Mouse (Mus musculus) Patski (cell line): ENCODE measurements around the gene Acvrl1. TPM values are rescaled to one million over a fixed set of nuclear protein-coding genes. Genes with fewer than 3 reads are reported as not detected.

ENCODE experiments used
- ATAC-seq: fragments of 100-300 bp; one replicate; pipeline ENCODE4 v1.8.0; 2021
- CTCF ChIA-PET: fragments of 350-600 bp; sonication (Branson Sonifier 250); formaldehyde crosslinking; loops from one replicate; lab custom pipeline; 2022; ENCODE audit warnings: inconsistent platforms; lab: Charles Lee
- POLR2A ChIA-PET: fragments of 350-600 bp; sonication (Branson Sonifier 250); formaldehyde crosslinking; loops from one replicate; lab custom pipeline; 2022; ENCODE audit warnings: antibody characterized with exemption, inconsistent platforms; lab: Charles Lee
- DNase-seq: peaks from one replicate; pipeline ENCODE4 v3.0.0-alpha.2; 2011; ENCODE audit warnings: low read depth, low spot score
- H3K27me3 ChIP-seq: fragments of 371-371 bp; one replicate; pipeline ENCODE4 v1.5.1; 2021
- CTCF ChIP-seq: fragments of 100-300 bp; IDR thresholded peaks from one replicate; pipeline ENCODE4 v1.5.1; 2021
- in situ Hi-C: fragments of 300-500 bp; cut with MboI; formaldehyde crosslinking; loops from 3 replicates; pipeline ENCODE4 v1.11.1; 2018; ENCODE audit warnings: low pct_unique_long_range_greater_than_20kb, mixed read lengths
- polyA plus RNA-seq: library from polyadenylated mRNA; unstranded; gene quantifications from one replicate; pipeline ENCODE4 v1.2.3, GENCODE M21; 2021

Acvrl1 gene
- polyA plus RNA-seq, 1 experiment from 2014 or later, result not detected

GRCm38 (mm10) chr15:101147910-101148273, 19.6 kb downstream of the Acvrl1 start:
- ATAC-seq (no peak), DNase-seq (no peak)
- ChIA-PET POLR2A (interaction anchor here (1.2 to 1.3 kb wide), 2 partner anchors 16 to 27 kb away, joined by 3 read pairs; no protein-coding TSS in a partner anchor), CTCF (interaction anchor here (0.7 to 2.1 kb wide), 10 partner anchors 10 to 136 kb away, joined by 3 to 8 read pairs (median 3); partner anchors contain the start of gene Atg101)
- H3K27me3 ChIP-seq, result no peaks in the 10 kb centered on the region
- TF ChIP-seq CTCF, result no peak
- in situ Hi-C loops, result loop anchor here (10.0 kb wide), 1 partner anchor 47 kb away; no protein-coding TSS in a partner anchor

GRCm38 (mm10) chr15:101148604-101149003, 20.3 kb downstream of the Acvrl1 start:
- in situ Hi-C loops, result loop anchor here (10.0 kb wide), 1 partner anchor 46 kb away; no protein-coding TSS in a partner anchor
- POLR2A ChIA-PET, result interaction anchor here (1.2 kb wide), 1 partner anchor 15 kb away, joined by 3 read pairs; no protein-coding TSS in a partner anchor
- ATAC-seq, result no peak

GRCm38 (mm10) chr15:101151409-101152261, 23.3 kb downstream of the Acvrl1 start:
- DNase-seq (no peak), ATAC-seq (no peak)
- POLR2A ChIA-PET, result interaction anchor here (1.1 kb wide), 1 partner anchor 12 kb away, joined by 4 read pairs; no protein-coding TSS in a partner anchor
- CTCF ChIA-PET, result interaction anchor here (0.6 to 1.2 kb wide), 3 partner anchors 21 to 46 kb away, joined by 3 read pairs; no protein-coding TSS in a partner anchor
- TF ChIP-seq CTCF, result no peak
- in situ Hi-C loops, result no loop called here
- H3K27me3 ChIP-seq, result no peaks in the 10 kb centered on the region

More at GRCm38 (mm10) chr15:101148604-101149003, 20.3 kb downstream of the Acvrl1 start:
- CTCF ChIA-PET, result interaction anchor here (0.7 to 2.1 kb wide), 10 partner anchors 9 to 135 kb away, joined by 3 to 8 read pairs (median 3); partner anchors contain the start of gene Atg101
- peak; percentile 57 for TF ChIP-seq CTCF
- no peak for DNase-seq
- no peaks in the 10 kb centered on the region for H3K27me3 ChIP-seq

GRCm38 (mm10) chr15:101154700-101155616, 26.6 kb downstream of the Acvrl1 start:
- ChIA-PET POLR2A (no interaction called here), CTCF (no interaction called here)
- no peak for TF ChIP-seq CTCF
- ATAC-seq, result no peak
- no peaks in the 10 kb centered on the region for H3K27me3 ChIP-seq
- in situ Hi-C loops, result no loop called here
- no peak for DNase-seq

- no peak for ATAC-seq
- in situ Hi-C loops, result no loop called here
- ChIA-PET POLR2A (no interaction called here), CTCF (no interaction called here)
- TF ChIP-seq CTCF, result no peak
- no peak for DNase-seq
- H3K27me3 ChIP-seq, result no peaks in the 10 kb centered on the region
These were observed 31.8 kb downstream of the Acvrl1 start for GRCm38 (mm10) chr15:101160128-101160527.

GRCm38 (mm10) chr15:101160591-101160990, 32.3 kb downstream of the Acvrl1 start:
- POLR2A ChIA-PET, result interaction anchor here (0.6 kb wide), 1 partner anchor 11 kb away, joined by 3 read pairs; no protein-coding TSS in a partner anchor
- ATAC-seq, result no peak
- CTCF ChIA-PET, result no interaction called here
- no peak for TF ChIP-seq CTCF
- no peak for DNase-seq
- H3K27me3 ChIP-seq, result no peaks in the 10 kb centered on the region
- in situ Hi-C loops, result no loop called here

GRCm38 (mm10) chr15:101161534-101161933, 33.2 kb downstream of the Acvrl1 start:
- ChIA-PET CTCF (no interaction called here), POLR2A (no interaction called here)
- no peaks in the 10 kb centered on the region for H3K27me3 ChIP-seq
- TF ChIP-seq CTCF, result no peak
- in situ Hi-C loops, result no loop called here
- DNase-seq, result no peak
- no peak for ATAC-seq

GRCm38 (mm10) chr15:101163056-101163458, 34.7 kb downstream of the Acvrl1 start:
- no peaks in the 10 kb centered on the region for H3K27me3 ChIP-seq
- DNase-seq, result no peak
- ATAC-seq, result no peak
- in situ Hi-C loops, result no loop called here
- ChIA-PET POLR2A (interaction anchor here (0.9 to 1.3 kb wide), 2 partner anchors 11 to 15 kb away, joined by 3 to 4 read pairs; no protein-coding TSS in a partner anchor), CTCF (interaction anchor here (1.0 to 2.5 kb wide), 2 partner anchors 15 to 24 kb away, joined by 3 to 8 read pairs; no protein-coding TSS in a partner anchor)
- TF ChIP-seq CTCF, result no peak

- H3K27me3 ChIP-seq, result no peaks in the 10 kb centered on the region
- CTCF ChIA-PET, result interaction anchor here (1.0 to 2.5 kb wide), 4 partner anchors 16 to 31 kb away, joined by 3 to 8 read pairs (median 3); no protein-coding TSS in a partner anchor
- TF ChIP-seq CTCF, result no peak
- ATAC-seq (peak; percentile 45), DNase-seq (no peak)
- in situ Hi-C loops, result no loop called here
- POLR2A ChIA-PET, result interaction anchor here (0.9 to 1.3 kb wide), 3 partner anchors 12 to 31 kb away, joined by 3 to 4 read pairs (median 3); no protein-coding TSS in a partner anchor
These were observed 35.5 kb downstream of the Acvrl1 start for GRCm38 (mm10) chr15:101163854-101164253.
